Mouse (Mus musculus) stomach, postnatal 0 days (tissue): ENCODE results near the gene Dnah2.

Source experiments
- CTCF ChIP-seq: IDR thresholded peaks from 2 replicates; pipeline ENCODE4 v1.5.1; 2016; ENCODE audit warnings: antibody characterized with exemption, low read depth, mild to moderate bottlenecking, moderate library complexity
- EP300 ChIP-seq: optimal IDR thresholded peaks from 2 replicates; pipeline ENCODE3; 2016; ENCODE audit warnings: antibody characterized with exemption

DNA sequence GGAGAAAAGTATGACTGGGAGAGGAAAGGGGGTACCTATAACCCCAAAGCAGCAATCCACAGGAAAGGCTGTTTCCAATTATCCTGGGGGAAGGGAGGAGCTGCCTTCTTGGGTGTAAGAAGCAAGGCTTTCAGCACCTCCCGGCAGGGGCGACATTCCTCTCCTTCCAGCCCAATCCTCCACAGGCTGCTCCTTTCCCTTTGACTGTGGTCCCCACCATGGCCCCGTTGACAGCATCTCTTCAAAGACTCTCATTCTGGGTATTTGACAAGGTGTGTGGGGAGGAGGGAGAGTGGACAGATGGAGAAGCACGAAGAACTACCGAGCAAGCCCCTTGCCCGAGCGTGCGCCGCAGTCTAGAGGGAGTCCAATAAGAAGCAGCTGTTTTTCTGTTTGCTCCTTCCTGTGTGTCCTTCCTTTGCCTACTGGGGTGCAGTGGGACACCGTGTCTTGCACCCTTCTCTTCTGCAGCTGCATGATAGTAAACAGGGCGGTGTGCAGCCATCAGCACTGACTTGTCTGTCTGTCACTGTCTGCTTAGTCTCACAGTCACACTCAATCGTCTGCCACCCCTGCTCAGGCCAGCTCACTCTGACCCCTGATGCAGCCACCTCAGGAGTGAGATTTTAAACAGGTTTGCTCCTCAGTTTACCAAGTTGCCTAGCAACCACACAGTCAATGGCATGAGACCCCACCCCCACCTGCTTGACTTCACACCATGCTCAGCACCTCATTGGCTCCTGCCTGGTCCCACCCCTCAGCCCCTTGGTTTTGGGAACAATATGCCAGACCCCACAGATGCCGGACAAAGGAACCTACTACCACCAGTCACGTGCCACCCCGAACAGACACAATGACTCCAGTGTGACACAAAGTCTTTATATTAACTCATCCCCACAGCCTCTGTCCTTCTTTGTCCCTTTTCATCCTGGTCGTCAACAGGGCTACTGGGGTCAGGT, 12.3 kb upstream of the Dnah2 start:
- TF ChIP-seq CTCF, result no peak
- no peak for TF ChIP-seq EP300
